16 mouse cellular contexts compared by ENCODE assay signal in genomic region chr17:45836731-45837130, GRCm38 (mm10).
A peak's percentile ranks its signal among the peaks of the same experiment; 100 is the strongest.
DNase-seq lines count a peak whose midpoint lies in the region; ATAC-seq lines count a peak whose summit lies in the region.
"Had no signal": no experiment of that assay in that cellular context is flagged by ENCODE, and none has a peak within 500 bp of the region (broad histone marks: within the 10 kb centered on the region; RNA-seq: fewer than 3 reads in every experiment).

No protein-coding gene starts in this region.

- intact Hi-C loops in gastrocnemius, postnatal 14 days (cut with DNase I; ENCODE audit: low total_unique reads): no loop called here

- H3K9me3 ChIP-seq in midbrain, embryonic 14.5 days (ENCODE audit: control insufficient read depth, low read length): no peaks in the 10 kb centered on the region
- no peaks in the 10 kb centered on the region for H3K9me3 ChIP-seq in midbrain, embryonic 13.5 days
- H3K9me3 ChIP-seq in intestine, embryonic 16.5 days (ENCODE audit: control insufficient read depth, low read length): no peaks in the 10 kb centered on the region
- H3K9me3 ChIP-seq: embryonic facial prominence, embryonic 13.5 days; limb, embryonic 15.5 days; lung, embryonic 15.5 days had no signal

- H3K27me3 ChIP-seq in midbrain, embryonic 14.5 days (ENCODE audit: control insufficient read depth, insufficient read depth, low read length): no peaks in the 10 kb centered on the region
- H3K27me3 ChIP-seq in midbrain, embryonic 13.5 days: no peaks in the 10 kb centered on the region
- no peaks in the 10 kb centered on the region for H3K27me3 ChIP-seq in intestine, embryonic 16.5 days (replicated peaks; ENCODE audit: control insufficient read depth, insufficient read depth, low read length)
- H3K27me3 ChIP-seq: embryonic facial prominence, embryonic 13.5 days; limb, embryonic 15.5 days; lung, embryonic 15.5 days had no signal

- ATAC-seq in midbrain, embryonic 14.5 days (ENCODE audit: low FRiP score, low TSS enrichment): no peak
- no peak for ATAC-seq in midbrain, embryonic 13.5 days
- peak; percentile 25; the same call in 1 of the 2 replicates for ATAC-seq in intestine, embryonic 16.5 days
- ATAC-seq: CD4-positive, CD25-positive, alpha-beta regulatory T cell, adult 4 months had no signal

- WGBS in midbrain, embryonic 14.5 days: 52% methylated on average over 7 of the region's 7 CpGs
- 56% methylated on average over 7 of the region's 7 CpGs for WGBS in midbrain, embryonic 13.5 days
- WGBS in intestine, embryonic 16.5 days: 39% methylated on average over 7 of the region's 7 CpGs

- no peak overlapping the region for H3K4me3 ChIP-seq in midbrain, embryonic 14.5 days (replicated peaks; ENCODE audit: low read depth, low read length)
- H3K4me3 ChIP-seq in midbrain, embryonic 13.5 days (replicated peaks): no peak overlapping the region
- no peak overlapping the region for H3K4me3 ChIP-seq in intestine, embryonic 16.5 days (ENCODE audit: low read length)
- H3K4me3 ChIP-seq: embryonic facial prominence, embryonic 13.5 days; heart, adult 2 months; limb, embryonic 15.5 days; lung, embryonic 15.5 days had no signal

- no peaks in the 10 kb centered on the region for H3K36me3 ChIP-seq in midbrain, embryonic 14.5 days (ENCODE audit: control insufficient read depth, insufficient read depth, low read length)
- no peaks in the 10 kb centered on the region for H3K36me3 ChIP-seq in midbrain, embryonic 13.5 days
- no peaks in the 10 kb centered on the region for H3K36me3 ChIP-seq in intestine, embryonic 16.5 days (ENCODE audit: control insufficient read depth, insufficient read depth, low read length)
- H3K36me3 ChIP-seq: embryonic facial prominence, embryonic 13.5 days; limb, embryonic 15.5 days; lung, embryonic 15.5 days had no signal

- DNase-seq in gastrocnemius, postnatal 14 days: peak; percentile 36
- no peak for DNase-seq in gastrocnemius, postnatal 25 days
- DNase-seq in kidney, postnatal 14 days: peak; percentile 25
- DNase-seq in kidney, adult 9 months: no peak
- peak; percentile 61 for DNase-seq in midbrain, embryonic 14.5 days
- no peak for DNase-seq in testis, postnatal 10 days (ENCODE audit: low spot score)
- DNase-seq: heart, adult 2 months; thymus, postnatal 25 days had no signal

- no peak overlapping the region for H3K27ac ChIP-seq in midbrain, embryonic 14.5 days (replicated peaks; ENCODE audit: low read depth, low read length)
- no peak overlapping the region for H3K27ac ChIP-seq in midbrain, embryonic 13.5 days
- no peak overlapping the region for H3K27ac ChIP-seq in intestine, embryonic 16.5 days (ENCODE audit: low read length)
- H3K27ac ChIP-seq: embryonic facial prominence, embryonic 13.5 days; heart, adult 2 months; limb, embryonic 15.5 days; stomach, postnatal 0 days had no signal

- no peak overlapping the region for H3K9ac ChIP-seq in midbrain, embryonic 14.5 days (replicated peaks; ENCODE audit: low read length)
- no peak overlapping the region for H3K9ac ChIP-seq in midbrain, embryonic 13.5 days (replicated peaks)
- H3K9ac ChIP-seq in intestine, embryonic 16.5 days (ENCODE audit: low read depth, low read length): no peak overlapping the region
- H3K9ac ChIP-seq: embryonic facial prominence, embryonic 13.5 days; limb, embryonic 15.5 days; lung, embryonic 15.5 days had no signal

- H3K4me1 ChIP-seq in midbrain, embryonic 14.5 days (ENCODE audit: control insufficient read depth, insufficient read depth, low read length): no peaks in the 10 kb centered on the region
- H3K4me1 ChIP-seq in midbrain, embryonic 13.5 days (replicated peaks): peaks cover 5% of the 10 kb centered on the region; the same call in 1 of the 2 replicates
- peaks cover 13% of the 10 kb centered on the region for H3K4me1 ChIP-seq in intestine, embryonic 16.5 days (ENCODE audit: control insufficient read depth, insufficient read depth, low read length)

- no peak overlapping the region for H3K4me2 ChIP-seq in midbrain, embryonic 14.5 days (ENCODE audit: low read length)
- no peak overlapping the region for H3K4me2 ChIP-seq in midbrain, embryonic 13.5 days (replicated peaks)
- no peak overlapping the region for H3K4me2 ChIP-seq in intestine, embryonic 16.5 days (ENCODE audit: low read depth, low read length)
- H3K4me2 ChIP-seq: embryonic facial prominence, embryonic 13.5 days; limb, embryonic 15.5 days; lung, embryonic 15.5 days; midbrain, embryonic 11.5 days had no signal

Comparison
In these comparisons a context has a peak if more than half of its experiments do, and no peak if none do; other contexts are left out.
1. DNase-seq: peak in gastrocnemius, postnatal 14 days (single experiment), kidney, postnatal 14 days (single experiment) and midbrain, embryonic 14.5 days (single experiment); none in gastrocnemius, postnatal 25 days (single experiment), kidney, adult 9 months (single experiment) and testis, postnatal 10 days (single experiment).